Mouse (Mus musculus) liver, embryonic 13.5 days (tissue): ENCODE measurements around the gene Nop56. TPM values are rescaled to one million over a fixed set of nuclear protein-coding genes. Genes with fewer than 3 reads are reported as not detected.
A peak's percentile ranks its signal among the peaks of the same experiment; 100 is the strongest.

Experiments used
- ATAC-seq: fragments of 200-750 bp; cut with Nextera tagmentation; 2 replicates; pipeline ENCODE4 v1.8.0; 2017; ENCODE audit warnings: low read depth, mild to moderate bottlenecking, moderate number of reproducible peaks, moderate library complexity
- DNase-seq: peaks from one replicate; pipeline ENCODE4 v3.0.0; 2022
- H3K27ac ChIP-seq: fragments of 300-500 bp; sonication (generic); 2 replicates; pipeline ENCODE4 v1.5.1; 2015; ENCODE audit warnings: moderate library complexity, mild to moderate bottlenecking, inconsistent platforms
- H3K27me3 ChIP-seq: fragments of 300-500 bp; sonication (generic); 2 replicates; pipeline ENCODE4 v1.6.1; 2015; ENCODE audit warnings: mild to moderate bottlenecking, inconsistent platforms
- H3K36me3 ChIP-seq: fragments of 300-500 bp; sonication (generic); 2 replicates; pipeline ENCODE4 v1.6.1; 2015; ENCODE audit warnings: mild to moderate bottlenecking, inconsistent platforms
- H3K4me1 ChIP-seq: fragments of 300-500 bp; sonication (generic); replicated peaks from 2 replicates; pipeline ENCODE4 v1.6.1; 2015; ENCODE audit warnings: inconsistent platforms
- H3K4me2 ChIP-seq: fragments of 300-500 bp; sonication (generic); 2 replicates; pipeline ENCODE4 v1.6.1; 2015; ENCODE audit warnings: inconsistent platforms, mild to moderate bottlenecking, moderate library complexity
- H3K4me3 ChIP-seq: fragments of 300-500 bp; sonication (generic); replicated peaks from 2 replicates; pipeline ENCODE4 v1.5.1; 2015; ENCODE audit warnings: mild to moderate bottlenecking, inconsistent platforms
- H3K9ac ChIP-seq: fragments of 300-500 bp; sonication (generic); 2 replicates; pipeline ENCODE4 v1.6.1; 2015; ENCODE audit warnings: mild to moderate bottlenecking, inconsistent platforms
- H3K9me3 ChIP-seq: fragments of 300-500 bp; sonication (generic); replicated peaks from 2 replicates; pipeline ENCODE4 v1.6.1; 2016; ENCODE audit warnings: inconsistent platforms
- WGBS: fragments of 180-500 bp; shearing (Covaris S2); methylation state at CpG from one replicate; pipeline ENCODE4 v1.1.7; 2015; ENCODE audit not compliant: insufficient replicate concordance; 5-methylcytosine and 5-hydroxymethylcytosine counted together
- polyA plus RNA-seq: library from polyadenylated mRNA; unstranded; fragments of >200 nt; fragmentation: Nextera tagmentation; extraction: Ambion mirVana; gene quantifications from 2 replicates; pipeline ENCODE4 v1.2.1, GENCODE M21; 2015

Gene Nop56
- 271 and 279 TPM in 2 replicates for polyA plus RNA-seq

GRCm38 (mm10) chr2:130274149-130274861 lies at the start of gene Nop56:
TSS of gene Nop56 (plus strand) at chr2:130274430.
- Histone ChIP-seq H3K9ac (peak within 1 kb of the TSS; percentile 98), H3K4me3 (peak within 1 kb of the TSS; percentile 93), H3K9me3 (no peaks in the 10 kb centered on the region), H3K4me2 (peak within 1 kb of the TSS; percentile 92), H3K27me3 (no peaks in the 10 kb centered on the region), H3K4me1 (peaks cover 55% of the 10 kb centered on the region), H3K36me3 (peaks cover 42% of the 10 kb centered on the region), H3K27ac (peak within 1 kb of the TSS; percentile 89)
- ATAC-seq (peak; percentile 96), DNase-seq (peak; percentile 99)
- WGBS: under 1% methylated on average over 68 of the region's 68 CpGs

DNA sequence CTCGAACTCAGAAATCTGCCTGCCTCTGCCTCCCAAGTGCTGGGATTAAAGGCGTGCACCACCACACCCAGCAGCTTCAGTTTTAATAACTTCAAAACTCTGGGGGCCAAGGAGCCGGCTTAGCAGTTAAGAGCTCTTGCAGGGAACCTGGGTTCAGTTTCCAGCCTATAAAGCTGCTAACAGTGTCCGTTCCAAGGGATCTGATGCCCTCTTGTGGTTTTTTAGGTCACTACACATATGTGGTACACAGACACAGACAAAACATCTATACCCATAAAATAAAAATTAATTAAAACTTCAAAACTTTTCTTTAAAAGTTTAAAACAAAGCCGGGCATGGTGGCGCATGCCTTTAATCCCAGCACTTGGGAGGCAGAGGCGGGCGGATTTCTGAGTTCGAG lies 27.3 kb upstream of the Nop56 start:
- WGBS: 44% methylated on average over 9 of the region's 9 CpGs
- no peak for ATAC-seq
- H3K4me3 ChIP-seq: no peak overlapping the region
- H3K27ac ChIP-seq: no peak overlapping the region
- no peaks in the 10 kb centered on the region for H3K36me3 ChIP-seq
- H3K9ac ChIP-seq: no peak overlapping the region
- no peak for DNase-seq
- peaks cover 16% of the 10 kb centered on the region for H3K4me1 ChIP-seq
- H3K4me2 ChIP-seq: no peak overlapping the region
- H3K9me3 ChIP-seq: no peaks in the 10 kb centered on the region
- no peaks in the 10 kb centered on the region for H3K27me3 ChIP-seq

GRCm38 (mm10) chr2:130248226-130248625 lies 26.0 kb upstream of the Nop56 start:
- Histone ChIP-seq H3K4me1 (peaks cover 16% of the 10 kb centered on the region), H3K27ac (peak overlapping the region; percentile 63), H3K4me3 (no peak overlapping the region), H3K36me3 (no peaks in the 10 kb centered on the region), H3K4me2 (peak overlapping the region; percentile 19; the same call in 1 of the 2 replicates), H3K9me3 (no peaks in the 10 kb centered on the region), H3K27me3 (0 out of 2 replicates have a peak, but pooled peaks cover 2% of the 10 kb centered on the region), H3K9ac (peak overlapping the region; percentile 23; the same call in 1 of the 2 replicates)
- DNase-seq: peak; percentile 35
- WGBS: 20% methylated on average over 7 of the region's 7 CpGs
- peak; percentile 95 for ATAC-seq

- 39% methylated on average over 4 of the region's 4 CpGs for WGBS
- no peak overlapping the region for H3K4me2 ChIP-seq
- no peak for DNase-seq
Observed at GRCm38 (mm10) chr2:130256762-130257161, 17.5 kb upstream of the Nop56 start.

DNA sequence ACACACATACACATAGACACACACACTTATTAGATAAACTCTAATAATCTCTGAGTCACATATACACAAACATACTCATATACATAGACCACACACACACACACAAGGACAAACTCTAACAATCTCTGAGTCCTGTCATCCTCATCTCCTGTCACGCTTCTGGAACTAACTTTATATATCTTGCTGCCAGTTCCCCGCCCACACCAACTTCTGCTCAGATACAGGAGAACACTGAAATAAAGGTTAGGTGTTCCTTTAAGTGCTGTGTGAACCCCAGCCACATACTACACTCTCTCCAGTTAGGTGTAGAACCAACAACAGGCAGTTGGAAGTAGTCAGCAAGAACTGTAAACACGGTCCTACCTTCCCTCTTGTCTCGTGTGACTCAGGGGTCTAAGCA lies 13.4 kb upstream of the Nop56 start:
- Histone ChIP-seq H3K4me1 (peaks cover 63% of the 10 kb centered on the region), H3K4me3 (no peak overlapping the region), H3K36me3 (no peaks in the 10 kb centered on the region), H3K9me3 (no peaks in the 10 kb centered on the region), H3K27me3 (no peaks in the 10 kb centered on the region), H3K9ac (peak overlapping the region; percentile 42), H3K27ac (peak overlapping the region; percentile 70), H3K4me2 (peak overlapping the region; percentile 68)
- 63% methylated on average over 4 of the region's 4 CpGs for WGBS
- ATAC-seq (no peak), DNase-seq (no peak)

More at GRCm38 (mm10) chr2:130256762-130257161, 17.5 kb upstream of the Nop56 start:
- H3K9me3 ChIP-seq: no peaks in the 10 kb centered on the region
- H3K4me3 ChIP-seq: no peak overlapping the region
- 0 out of 2 replicates have a peak, but pooled peaks cover 2% of the 10 kb centered on the region for H3K27me3 ChIP-seq
- H3K9ac ChIP-seq: no peak overlapping the region
- no peak overlapping the region for H3K27ac ChIP-seq
- peaks cover 22% of the 10 kb centered on the region for H3K4me1 ChIP-seq
- no peaks in the 10 kb centered on the region for H3K36me3 ChIP-seq
- ATAC-seq: no peak

- Histone ChIP-seq H3K9me3 (no peaks in the 10 kb centered on the region), H3K9ac (peak overlapping the region; percentile 39; the same call in 1 of the 2 replicates), H3K27me3 (no peaks in the 10 kb centered on the region), H3K4me3 (peak overlapping the region; percentile 14; the same call in 1 of the 2 replicates), H3K4me1 (peaks cover 72% of the 10 kb centered on the region), H3K4me2 (peak overlapping the region; percentile 68), H3K27ac (peak overlapping the region; percentile 70), H3K36me3 (no peaks in the 10 kb centered on the region)
- ATAC-seq: peak; percentile 57
- 15% methylated on average over 2 of the region's 2 CpGs for WGBS
- no peak for DNase-seq
Observed at GRCm38 (mm10) chr2:130261914-130262313, 12.3 kb upstream of the Nop56 start.

GRCm38 (mm10) chr2:130262398-130262797 lies 11.8 kb upstream of the Nop56 start:
- Histone ChIP-seq H3K4me3 (peak overlapping the region; percentile 14; the same call in 1 of the 2 replicates), H3K9me3 (no peaks in the 10 kb centered on the region), H3K4me1 (peaks cover 72% of the 10 kb centered on the region), H3K27me3 (no peaks in the 10 kb centered on the region), H3K36me3 (no peaks in the 10 kb centered on the region), H3K4me2 (peak overlapping the region; percentile 68), H3K27ac (peak overlapping the region; percentile 74), H3K9ac (peak overlapping the region; percentile 40)
- 0% methylated on average over 2 of the region's 2 CpGs for WGBS
- DNase-seq (peak; percentile 58), ATAC-seq (peak; percentile 91)

DNA sequence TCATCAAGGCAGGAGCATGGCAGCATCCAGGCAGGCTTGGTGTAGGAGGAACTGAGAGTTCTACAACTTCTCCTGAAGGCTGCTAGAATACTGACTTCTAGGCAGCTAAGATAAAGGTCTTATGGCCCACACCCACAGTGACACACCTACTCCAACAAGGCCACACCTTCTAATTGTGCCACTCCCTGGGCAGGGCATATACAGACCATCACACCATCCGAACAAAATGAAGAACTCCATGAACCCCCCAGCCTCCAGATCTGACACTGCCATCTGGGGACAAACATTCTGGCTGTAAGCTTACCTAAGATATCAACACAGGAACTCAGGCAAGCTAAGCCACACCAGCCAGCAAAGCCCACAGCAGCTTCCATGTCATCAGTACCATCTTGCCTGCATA lies 8.7 kb upstream of the Nop56 start:
- ATAC-seq (peak; percentile 82), DNase-seq (peak; percentile 73)
- Histone ChIP-seq H3K4me1 (peaks cover 79% of the 10 kb centered on the region), H3K4me2 (peak overlapping the region; percentile 68), H3K9ac (peak overlapping the region; percentile 69), H3K27ac (peak overlapping the region; percentile 76), H3K27me3 (no peaks in the 10 kb centered on the region), H3K4me3 (peak overlapping the region; percentile 48), H3K9me3 (no peaks in the 10 kb centered on the region), H3K36me3 (no peaks in the 10 kb centered on the region)
- WGBS: 19% methylated on average over 1 of the region's 1 CpGs

DNA sequence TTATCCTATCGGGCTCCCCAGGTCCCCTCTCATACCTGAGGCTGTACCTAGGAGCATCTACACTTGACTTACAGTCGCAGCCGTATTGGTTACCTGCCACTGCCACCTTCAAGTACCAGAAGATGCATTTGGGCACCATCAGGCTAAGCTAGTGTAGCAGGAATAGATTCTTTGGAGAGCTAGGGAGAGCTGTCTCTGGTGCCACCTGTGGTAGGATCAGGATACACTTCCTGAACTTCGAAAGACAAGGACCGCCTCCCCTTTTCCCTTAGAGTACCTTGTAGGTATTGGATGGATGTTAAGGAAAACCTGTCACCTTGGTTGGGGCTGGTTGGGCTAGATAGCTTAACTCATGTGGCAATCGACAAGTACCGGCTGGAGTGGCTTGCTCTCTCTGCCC lies 6.2 kb upstream of the Nop56 start:
- no peak for ATAC-seq
- Histone ChIP-seq H3K4me1 (peaks cover 61% of the 10 kb centered on the region), H3K36me3 (no peaks in the 10 kb centered on the region), H3K9ac (0 out of 2 replicates have a peak overlapping the region, but pooled peaks have one; percentile 14), H3K27ac (no peak overlapping the region), H3K27me3 (no peaks in the 10 kb centered on the region), H3K9me3 (no peaks in the 10 kb centered on the region), H3K4me2 (no peak overlapping the region), H3K4me3 (no peak overlapping the region)
- WGBS: 59% methylated on average over 7 of the region's 7 CpGs
- no peak for DNase-seq

DNA sequence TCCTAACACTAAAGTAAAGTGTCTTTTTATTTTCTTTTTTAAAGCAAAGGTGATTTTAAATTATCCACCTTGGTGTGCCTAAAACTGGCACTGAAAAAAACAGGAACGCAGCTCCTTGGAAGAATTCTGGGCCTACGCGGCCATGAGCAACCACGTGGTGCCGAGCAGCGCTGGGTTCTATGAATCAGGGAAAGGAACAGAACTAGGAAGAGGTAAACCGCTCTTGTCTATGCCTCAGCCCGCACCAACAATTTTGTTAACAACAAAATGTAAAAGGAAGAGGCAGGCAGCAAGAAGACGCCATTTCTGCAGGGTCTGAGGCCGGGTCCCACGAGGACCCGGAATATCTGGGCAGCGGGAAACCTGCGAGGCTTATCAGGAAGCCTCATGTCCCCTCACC lies 498 bp upstream of the Nop56 start:
- H3K36me3 ChIP-seq: peaks cover 39% of the 10 kb centered on the region
- no peaks in the 10 kb centered on the region for H3K9me3 ChIP-seq
- H3K4me1 ChIP-seq: peaks cover 55% of the 10 kb centered on the region
- peak overlapping the region; percentile 89 for H3K9ac ChIP-seq
- DNase-seq (no peak), ATAC-seq (peak; percentile 33)
- peak overlapping the region; percentile 93 for H3K4me3 ChIP-seq
- H3K4me2 ChIP-seq: peak overlapping the region; percentile 92
- 1% methylated on average over 14 of the region's 14 CpGs for WGBS
- H3K27me3 ChIP-seq: no peaks in the 10 kb centered on the region
- H3K27ac ChIP-seq: peak overlapping the region; percentile 83

DNA sequence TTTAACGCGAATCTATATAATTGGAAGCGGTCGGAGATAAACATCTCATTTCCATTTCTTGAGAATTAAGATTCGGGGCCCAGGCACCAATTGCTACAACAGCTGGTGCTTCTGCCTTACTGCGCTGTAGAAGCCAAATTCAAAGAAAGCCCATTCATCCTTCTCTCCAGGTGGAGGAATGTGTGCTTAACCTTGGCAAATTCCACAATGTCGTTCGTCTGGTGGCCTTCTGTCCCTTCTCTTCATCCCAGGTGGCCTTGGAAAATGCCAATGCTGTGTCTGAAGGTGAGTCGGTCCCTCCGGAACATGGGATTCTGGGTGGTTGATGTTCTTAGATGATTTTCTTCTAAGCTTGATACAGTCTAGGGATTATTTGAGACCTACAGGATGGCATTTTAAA lies 632 bp downstream of the Nop56 start:
- H3K9me3 ChIP-seq: no peaks in the 10 kb centered on the region
- WGBS: under 1% methylated on average over 10 of the region's 10 CpGs
- no peak for ATAC-seq

More for the DNA sequence above, 632 bp downstream of the Nop56 start:
- Histone ChIP-seq H3K36me3 (peaks cover 48% of the 10 kb centered on the region), H3K4me3 (peak overlapping the region; percentile 93), H3K27me3 (no peaks in the 10 kb centered on the region), H3K9ac (peak overlapping the region; percentile 98), H3K4me2 (peak overlapping the region; percentile 92), H3K4me1 (peaks cover 60% of the 10 kb centered on the region), H3K27ac (peak overlapping the region; percentile 89)
- no peak for DNase-seq
